Mouse (Mus musculus): ENCODE data around the gene Exosc10. TPM values are rescaled to one million over a fixed set of nuclear protein-coding genes. Genes with fewer than 3 reads are reported as not detected.

The Exosc10 gene
- polyA plus RNA-seq, 1 experiment from 2014 or later = 61.2 TPM

DNA sequence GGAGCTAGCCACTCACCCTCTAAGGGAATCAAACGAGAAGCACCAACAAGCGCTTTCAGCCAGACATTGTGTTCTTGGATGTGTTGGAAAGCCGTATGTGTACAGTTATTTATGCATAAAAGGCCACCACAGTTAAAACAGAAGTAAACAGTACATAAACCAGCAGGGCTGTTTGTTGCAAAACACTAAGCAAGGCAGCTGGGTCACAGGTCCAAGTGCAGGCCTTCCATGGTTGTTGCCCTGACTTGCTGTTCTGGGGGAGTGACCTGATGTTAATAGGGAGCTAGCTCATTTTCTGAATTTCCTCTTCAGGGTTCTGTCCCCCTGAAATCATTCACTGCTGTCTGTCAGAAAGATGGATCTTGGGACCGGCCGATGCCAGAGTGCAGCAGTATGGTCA lies 51.6 kb downstream of the Exosc10 start:
- 89% methylated on average over 5 of the region's 5 CpGs for WGBS
- H3K36me3 ChIP-seq (ENCODE audit: control insufficient read depth, insufficient read depth, low read length) = peaks cover 54% of the 10 kb centered on the region

DNA sequence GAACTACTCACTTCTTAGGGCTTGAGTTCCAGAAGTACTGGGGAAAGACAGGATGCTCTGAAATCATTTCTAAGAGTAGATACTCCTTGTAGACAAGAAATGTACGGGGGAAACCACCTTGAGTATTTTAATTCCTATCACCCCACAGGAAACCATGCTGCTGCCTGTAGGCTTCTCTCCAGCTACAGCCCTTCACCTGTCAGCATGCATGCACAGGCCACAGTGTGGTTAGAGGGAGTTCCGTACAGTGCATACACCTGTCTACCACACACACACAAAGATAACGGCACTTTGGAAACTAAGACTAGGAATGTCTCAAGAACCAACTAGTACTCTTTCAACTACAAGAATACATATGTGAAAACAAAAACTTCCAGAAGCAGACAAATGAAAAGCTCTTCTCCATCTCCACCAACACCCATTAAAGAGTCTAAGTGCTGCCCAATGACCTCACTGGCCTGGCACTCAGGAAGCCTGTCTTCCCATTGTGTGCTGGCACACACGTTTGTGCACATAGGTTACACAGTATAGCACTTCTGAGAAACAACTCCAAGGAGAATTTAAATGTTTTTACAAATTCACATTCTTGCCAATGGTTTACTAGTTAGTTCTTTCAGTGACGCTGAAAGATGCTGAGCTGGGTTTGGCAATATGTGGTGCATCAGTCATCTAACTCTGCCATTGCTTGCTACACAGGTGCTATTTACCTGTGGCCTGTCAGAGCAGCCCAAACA lies 52.6 kb downstream of the Exosc10 start:
- Histone ChIP-seq H3K27me3 (ENCODE audit: control insufficient read depth, insufficient read depth, low read length) (no peaks in the 10 kb centered on the region), H3K36me3 (ENCODE audit: control insufficient read depth, insufficient read depth, low read length) (peaks cover 64% of the 10 kb centered on the region), H3K4me1 (ENCODE audit: control insufficient read depth in 2 of 2, insufficient read depth in 2 of 2, low read length in 2 of 2) (peaks cover 4 to 21% of the 10 kb centered on the region in 2 experiments), H3K9ac (ENCODE audit: low read length) (no peak overlapping the region), H3K9me3 (ENCODE audit: control insufficient read depth, low read length) (no peaks in the 10 kb centered on the region), H3K4me2 (ENCODE audit: low read length) (no peak overlapping the region), H3K27ac (replicated peaks in 1 of 2; ENCODE audit: control insufficient read depth in 1 of 2, insufficient read depth in 1 of 2, low read depth in 2 of 2, low read length in 2 of 2) (peak overlapping the region in 1 of 2 experiments; percentile 9; a peak in 1 of 4 replicates), H3K4me3 (ENCODE audit: control insufficient read depth in 1 of 2, insufficient read depth in 1 of 2, low read depth in 1 of 2, low read length in 2 of 2) (no peak overlapping the region)
- 56% methylated on average over 5 of the region's 5 CpGs for WGBS
- ATAC-seq (ENCODE audit: insufficient number of reproducible peaks, insufficient read depth, low FRiP score, low read depth) = no peak

More for the DNA sequence above, 51.6 kb downstream of the Exosc10 start:
- H3K9me3 ChIP-seq (ENCODE audit: control insufficient read depth, low read length) = no peaks in the 10 kb centered on the region
- no peak overlapping the region for H3K4me2 ChIP-seq (ENCODE audit: low read length)
- no peak overlapping the region for H3K9ac ChIP-seq (ENCODE audit: low read length)
- no peak overlapping the region for H3K4me3 ChIP-seq (ENCODE audit: control insufficient read depth in 1 of 2, insufficient read depth in 1 of 2, low read depth in 1 of 2, low read length in 2 of 2)
- ATAC-seq (ENCODE audit: insufficient number of reproducible peaks, insufficient read depth, low FRiP score, low read depth) = no peak
- no peak overlapping the region for H3K27ac ChIP-seq (replicated peaks in 1 of 2; ENCODE audit: control insufficient read depth in 1 of 2, insufficient read depth in 1 of 2, low read depth in 2 of 2, low read length in 2 of 2)
- H3K4me1 ChIP-seq (ENCODE audit: control insufficient read depth in 2 of 2, insufficient read depth in 2 of 2, low read length in 2 of 2) = peaks cover 4 to 21% of the 10 kb centered on the region in 2 experiments
- H3K27me3 ChIP-seq (ENCODE audit: control insufficient read depth, insufficient read depth, low read length) = no peaks in the 10 kb centered on the region

GRCm38 (mm10) chr4:148612557-148612956 lies 54.3 kb downstream of the Exosc10 start:
- Histone ChIP-seq H3K4me3 (ENCODE audit: control insufficient read depth in 1 of 2, insufficient read depth in 1 of 2, low read depth in 1 of 2, low read length in 2 of 2) (no peak overlapping the region), H3K9me3 (ENCODE audit: control insufficient read depth, low read length) (no peaks in the 10 kb centered on the region), H3K4me2 (ENCODE audit: low read length) (no peak overlapping the region), H3K27ac (replicated peaks in 1 of 2; ENCODE audit: control insufficient read depth in 1 of 2, insufficient read depth in 1 of 2, low read depth in 2 of 2, low read length in 2 of 2) (no peak overlapping the region), H3K9ac (ENCODE audit: low read length) (no peak overlapping the region), H3K27me3 (ENCODE audit: control insufficient read depth, insufficient read depth, low read length) (no peaks in the 10 kb centered on the region), H3K4me1 (ENCODE audit: control insufficient read depth in 2 of 2, insufficient read depth in 2 of 2, low read length in 2 of 2) (peaks cover 4 to 21% of the 10 kb centered on the region in 2 experiments), H3K36me3 (ENCODE audit: control insufficient read depth, insufficient read depth, low read length) (peaks cover 81% of the 10 kb centered on the region)
- WGBS = 60% methylated on average over 4 of the region's 4 CpGs
- ATAC-seq (ENCODE audit: insufficient number of reproducible peaks, insufficient read depth, low FRiP score, low read depth) = no peak

GRCm38 (mm10) chr4:148613738-148614137 lies 55.5 kb downstream of the Exosc10 start:
- Histone ChIP-seq H3K4me2 (ENCODE audit: low read length) (no peak overlapping the region), H3K36me3 (ENCODE audit: control insufficient read depth, insufficient read depth, low read length) (peaks cover 92% of the 10 kb centered on the region), H3K9ac (ENCODE audit: low read length) (no peak overlapping the region), H3K4me3 (ENCODE audit: control insufficient read depth in 1 of 2, insufficient read depth in 1 of 2, low read depth in 1 of 2, low read length in 2 of 2) (no peak overlapping the region), H3K27me3 (ENCODE audit: control insufficient read depth, insufficient read depth, low read length) (no peaks in the 10 kb centered on the region), H3K27ac (replicated peaks in 1 of 2; ENCODE audit: control insufficient read depth in 1 of 2, insufficient read depth in 1 of 2, low read depth in 2 of 2, low read length in 2 of 2) (no peak overlapping the region), H3K4me1 (ENCODE audit: control insufficient read depth in 2 of 2, insufficient read depth in 2 of 2, low read length in 2 of 2) (peaks cover 2 to 12% of the 10 kb centered on the region in 2 experiments), H3K9me3 (ENCODE audit: control insufficient read depth, low read length) (no peaks in the 10 kb centered on the region)
- WGBS = 82% methylated on average over 9 of the region's 9 CpGs
- no peak for ATAC-seq (ENCODE audit: insufficient number of reproducible peaks, insufficient read depth, low FRiP score, low read depth)

DNA sequence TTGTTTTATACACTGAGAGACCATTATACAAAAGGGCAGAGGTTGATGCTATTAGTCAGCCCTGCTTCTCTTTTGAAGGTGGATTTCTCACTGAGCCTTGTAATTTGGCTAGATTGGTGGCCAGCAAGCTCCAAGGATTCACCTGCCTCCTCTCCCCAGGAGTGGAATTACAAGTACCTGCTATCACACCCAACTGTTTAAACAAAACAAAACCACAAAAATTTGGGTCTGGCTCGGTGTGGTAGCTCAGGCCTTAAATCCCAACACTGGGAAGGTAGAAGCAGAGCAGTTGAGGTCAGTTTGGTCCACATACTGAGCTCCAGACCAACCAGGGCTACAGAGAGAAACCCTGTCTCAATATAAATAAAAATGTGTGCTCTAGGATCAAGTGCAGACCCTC lies 61.6 kb downstream of the Exosc10 start:
- H3K9ac ChIP-seq (ENCODE audit: low read length) = no peak overlapping the region
- WGBS = 79% methylated on average over 1 of the region's 1 CpGs
- peaks cover 99% of the 10 kb centered on the region for H3K36me3 ChIP-seq (ENCODE audit: control insufficient read depth, insufficient read depth, low read length)
- H3K27me3 ChIP-seq (ENCODE audit: control insufficient read depth, insufficient read depth, low read length) = no peaks in the 10 kb centered on the region
- H3K4me3 ChIP-seq (ENCODE audit: control insufficient read depth in 1 of 2, insufficient read depth in 1 of 2, low read depth in 1 of 2, low read length in 2 of 2) = no peak overlapping the region
- no peak for ATAC-seq (ENCODE audit: insufficient number of reproducible peaks, insufficient read depth, low FRiP score, low read depth)
- H3K27ac ChIP-seq (replicated peaks in 1 of 2; ENCODE audit: control insufficient read depth in 1 of 2, insufficient read depth in 1 of 2, low read depth in 2 of 2, low read length in 2 of 2) = no peak overlapping the region
- no peaks in the 10 kb centered on the region for H3K9me3 ChIP-seq (ENCODE audit: control insufficient read depth, low read length)
- H3K4me2 ChIP-seq (ENCODE audit: low read length) = no peak overlapping the region
- H3K4me1 ChIP-seq (ENCODE audit: control insufficient read depth in 2 of 2, insufficient read depth in 2 of 2, low read length in 2 of 2) = peaks cover 0 to 11% of the 10 kb centered on the region in 2 experiments; a peak in 2 of 4 replicates

GRCm38 (mm10) chr4:148620718-148621117 lies 62.5 kb downstream of the Exosc10 start:
- H3K27me3 ChIP-seq (ENCODE audit: control insufficient read depth, insufficient read depth, low read length) = no peaks in the 10 kb centered on the region
- WGBS = 85% methylated on average over 1 of the region's 1 CpGs
- H3K36me3 ChIP-seq (ENCODE audit: control insufficient read depth, insufficient read depth, low read length) = peaks cover 95% of the 10 kb centered on the region
- H3K9me3 ChIP-seq (ENCODE audit: control insufficient read depth, low read length) = no peaks in the 10 kb centered on the region
- H3K27ac ChIP-seq (replicated peaks in 1 of 2; ENCODE audit: control insufficient read depth in 1 of 2, insufficient read depth in 1 of 2, low read depth in 2 of 2, low read length in 2 of 2) = no peak overlapping the region
- H3K9ac ChIP-seq (ENCODE audit: low read length) = no peak overlapping the region
- peaks cover 2 to 17% of the 10 kb centered on the region in 2 experiments; a peak in 3 of 4 replicates for H3K4me1 ChIP-seq (ENCODE audit: control insufficient read depth in 2 of 2, insufficient read depth in 2 of 2, low read length in 2 of 2)
- no peak overlapping the region for H3K4me3 ChIP-seq (ENCODE audit: control insufficient read depth in 1 of 2, insufficient read depth in 1 of 2, low read depth in 1 of 2, low read length in 2 of 2)
- H3K4me2 ChIP-seq (ENCODE audit: low read length) = no peak overlapping the region
- no peak for ATAC-seq (ENCODE audit: insufficient number of reproducible peaks, insufficient read depth, low FRiP score, low read depth)

DNA sequence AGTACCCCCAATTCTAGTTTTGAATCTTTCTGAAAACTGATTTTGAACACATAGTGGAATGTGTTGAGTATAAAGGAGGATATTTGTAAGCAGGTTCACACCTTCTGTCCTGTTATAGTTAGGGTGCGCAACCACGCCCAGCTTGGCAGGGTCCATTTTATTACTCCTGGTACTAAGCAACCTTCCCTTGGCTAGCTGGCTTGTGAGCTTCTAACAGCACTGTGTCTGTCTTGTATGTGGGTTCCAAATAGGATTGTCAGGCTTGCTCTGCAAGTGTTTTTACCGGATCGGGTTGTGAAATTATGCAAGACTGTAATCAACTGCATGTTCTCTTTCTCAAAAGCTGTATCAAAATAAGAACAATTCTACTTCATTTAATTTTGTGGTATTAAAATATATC lies 64.3 kb downstream of the Exosc10 start:
- no peak overlapping the region for H3K4me2 ChIP-seq (ENCODE audit: low read length)
- WGBS = 96% methylated on average over 4 of the region's 4 CpGs
- H3K9ac ChIP-seq (ENCODE audit: low read length) = no peak overlapping the region
- no peak overlapping the region for H3K4me3 ChIP-seq (ENCODE audit: control insufficient read depth in 1 of 2, insufficient read depth in 1 of 2, low read depth in 1 of 2, low read length in 2 of 2)
- H3K36me3 ChIP-seq (ENCODE audit: control insufficient read depth, insufficient read depth, low read length) = peaks cover 77% of the 10 kb centered on the region
- ATAC-seq (ENCODE audit: insufficient number of reproducible peaks, insufficient read depth, low FRiP score, low read depth) = no peak
- no peaks in the 10 kb centered on the region for H3K27me3 ChIP-seq (ENCODE audit: control insufficient read depth, insufficient read depth, low read length)
- H3K27ac ChIP-seq (replicated peaks in 1 of 2; ENCODE audit: control insufficient read depth in 1 of 2, insufficient read depth in 1 of 2, low read depth in 2 of 2, low read length in 2 of 2) = no peak overlapping the region
- peaks cover 2 to 17% of the 10 kb centered on the region in 2 experiments; a peak in 3 of 4 replicates for H3K4me1 ChIP-seq (ENCODE audit: control insufficient read depth in 2 of 2, insufficient read depth in 2 of 2, low read length in 2 of 2)
- H3K9me3 ChIP-seq (ENCODE audit: control insufficient read depth, low read length) = no peaks in the 10 kb centered on the region

Measured in heart, embryonic 14.5 days (tissue).